15 mouse cellular contexts compared by ENCODE assay signal in genomic region chr3:21963733-21964351, GRCm38 (mm10).
A peak's percentile ranks its signal among the peaks of the same experiment; 100 is the strongest.
DNase-seq lines count a peak whose midpoint lies in the region; ATAC-seq and TF ChIP-seq lines count a peak whose summit lies in the region.
"Had no signal": no experiment of that assay in that cellular context is flagged by ENCODE, and none has a peak within 500 bp of the region (broad histone marks: within the 10 kb centered on the region; RNA-seq: fewer than 3 reads in every experiment).

No protein-coding gene starts in this region.

- no peak overlapping the region for H3K9ac ChIP-seq in kidney, embryonic 16.5 days (replicated peaks; ENCODE audit: low read length)
- no peak overlapping the region for H3K9ac ChIP-seq in ES-E14 (ENCODE audit: insufficient read depth, low read depth, low read length, poor library complexity, severe bottlenecking)
- 0 out of 2 replicates have a peak overlapping the region, but pooled peaks have one; percentile 27 for H3K9ac ChIP-seq in heart, embryonic 16.5 days (ENCODE audit: low read length)
- no peak overlapping the region for H3K9ac ChIP-seq in midbrain, postnatal 0 days (replicated peaks; ENCODE audit: low read length, poor library complexity, severe bottlenecking)
- no peak overlapping the region for H3K9ac ChIP-seq in midbrain, embryonic 15.5 days
- H3K9ac ChIP-seq: liver, embryonic 14.5 days had no signal

- no peak for ATAC-seq in kidney, embryonic 16.5 days (ENCODE audit: low FRiP score, low TSS enrichment)
- ATAC-seq in heart, embryonic 16.5 days (replicated peaks; ENCODE audit: extremely low read depth, insufficient read depth, low FRiP score) = peak; percentile 88
- ATAC-seq in midbrain, postnatal 0 days (ENCODE audit: low FRiP score) = no peak
- no peak for ATAC-seq in midbrain, embryonic 15.5 days (replicated peaks)
- ATAC-seq: intestine, postnatal 0 days had no signal

- peaks cover 35% of the 10 kb centered on the region for H3K4me1 ChIP-seq in kidney, embryonic 16.5 days (ENCODE audit: insufficient read depth, low read length)
- H3K4me1 ChIP-seq in ES-E14 (ENCODE audit: control insufficient read depth in 2 of 2, insufficient read depth in 2 of 2, low read length in 2 of 2, poor library complexity in 1 of 2) = peaks cover 10 to 17% of the 10 kb centered on the region in 2 experiments
- peaks cover 55% of the 10 kb centered on the region for H3K4me1 ChIP-seq in bone marrow macrophage, adult 2 months (ENCODE audit: control insufficient read depth, insufficient read depth, low read length)
- peaks cover 26% of the 10 kb centered on the region for H3K4me1 ChIP-seq in heart, embryonic 16.5 days (ENCODE audit: control insufficient read depth, insufficient read depth, low read length)
- no peaks in the 10 kb centered on the region for H3K4me1 ChIP-seq in midbrain, postnatal 0 days (ENCODE audit: insufficient read depth, low read length)
- no peaks in the 10 kb centered on the region for H3K4me1 ChIP-seq in midbrain, embryonic 15.5 days

- TF ChIP-seq CTCF in bone marrow macrophage, adult 2 months (IDR thresholded peaks at IDR 0.05; ENCODE audit: low read depth, low read length) = no peak
- TF ChIP-seq CTCF in midbrain, postnatal 0 days (IDR thresholded peaks at IDR 0.05) = no peak

- no peaks in the 10 kb centered on the region for H3K9me3 ChIP-seq in kidney, embryonic 16.5 days (ENCODE audit: low read length)
- H3K9me3 ChIP-seq in ES-E14 (ENCODE audit: control insufficient read depth, insufficient read depth, low read depth, low read length) = no peaks in the 10 kb centered on the region
- no peaks in the 10 kb centered on the region for H3K9me3 ChIP-seq in heart, embryonic 16.5 days (replicated peaks; ENCODE audit: control insufficient read depth, low read length)
- H3K9me3 ChIP-seq in midbrain, postnatal 0 days (ENCODE audit: low read length) = no peaks in the 10 kb centered on the region
- no peaks in the 10 kb centered on the region for H3K9me3 ChIP-seq in midbrain, embryonic 15.5 days
- H3K9me3 ChIP-seq: forebrain, embryonic 10.5 days had no signal

- no peak for DNase-seq in kidney, postnatal 4 days
- no peak for DNase-seq in ES-E14 (ENCODE audit: low read depth, low spot score)
- no peak for DNase-seq in midbrain, postnatal 0 days (ENCODE audit: low spot score)
- DNase-seq in adrenal gland, adult 18-20 months (ENCODE audit: low spot score in 2 of 2) = no peak
- DNase-seq: adrenal gland, postnatal 25 days; cerebellum, adult 9-10 months; gastrocnemius, postnatal 10 days; thymus, postnatal 25 days had no signal

- in situ Hi-C loops in ES-E14 (cut with MboI; ENCODE audit: low sequenced_read_pairs in 2 of 2, unreplicated experiment in 2 of 2) = no loop called here

- peak overlapping the region; percentile 16; the same call in 1 of the 2 replicates for H3K27ac ChIP-seq in kidney, embryonic 16.5 days (ENCODE audit: low read length)
- H3K27ac ChIP-seq in ES-E14 (ENCODE audit: insufficient read depth, low read depth, low read length, poor library complexity, severe bottlenecking) = peak overlapping the region; percentile 24; the same call in 1 of the 2 replicates
- peak overlapping the region; percentile 41 for H3K27ac ChIP-seq in bone marrow macrophage, adult 2 months (ENCODE audit: insufficient read depth, low read depth, low read length)
- H3K27ac ChIP-seq in heart, embryonic 16.5 days (ENCODE audit: low read length) = peak overlapping the region; percentile 90
- H3K27ac ChIP-seq in midbrain, postnatal 0 days (ENCODE audit: low read depth, low read length) = no peak overlapping the region
- no peak overlapping the region for H3K27ac ChIP-seq in midbrain, embryonic 15.5 days
- H3K27ac ChIP-seq: forebrain, embryonic 10.5 days; liver, embryonic 14.5 days had no signal

- no peak for TF ChIP-seq POLR2A in bone marrow macrophage, adult 2 months (IDR thresholded peaks at IDR 0.05; ENCODE audit: borderline replicate concordance, low read depth, low read length)

- H3K36me3 ChIP-seq in kidney, embryonic 16.5 days (ENCODE audit: insufficient read depth, low read length) = no peaks in the 10 kb centered on the region
- no peaks in the 10 kb centered on the region for H3K36me3 ChIP-seq in ES-E14 (ENCODE audit: control insufficient read depth, insufficient read depth, low read length, poor library complexity, severe bottlenecking)
- no peaks in the 10 kb centered on the region for H3K36me3 ChIP-seq in heart, embryonic 16.5 days (ENCODE audit: control insufficient read depth, insufficient read depth)
- H3K36me3 ChIP-seq in midbrain, postnatal 0 days (ENCODE audit: insufficient read depth, low read length) = no peaks in the 10 kb centered on the region
- H3K36me3 ChIP-seq in midbrain, embryonic 15.5 days (replicated peaks) = no peaks in the 10 kb centered on the region
- H3K36me3 ChIP-seq: forebrain, embryonic 10.5 days had no signal

- no peak overlapping the region for H3K4me3 ChIP-seq in kidney, embryonic 16.5 days (ENCODE audit: low read length)
- no peak overlapping the region for H3K4me3 ChIP-seq in ES-E14 (ENCODE audit: insufficient read depth in 1 of 2, low read depth in 1 of 2, low read length in 2 of 2, poor library complexity in 1 of 2, severe bottlenecking in 1 of 2)
- H3K4me3 ChIP-seq in bone marrow macrophage, adult 2 months (ENCODE audit: insufficient read depth, low read length) = no peak overlapping the region
- no peak overlapping the region for H3K4me3 ChIP-seq in heart, embryonic 16.5 days (ENCODE audit: low read length)
- H3K4me3 ChIP-seq in midbrain, postnatal 0 days (ENCODE audit: low read depth, low read length) = no peak overlapping the region
- no peak overlapping the region for H3K4me3 ChIP-seq in midbrain, embryonic 15.5 days
- H3K4me3 ChIP-seq: forebrain, embryonic 10.5 days had no signal

- H3K4me2 ChIP-seq in kidney, embryonic 16.5 days (replicated peaks; ENCODE audit: low read depth, low read length) = no peak overlapping the region
- H3K4me2 ChIP-seq in heart, embryonic 16.5 days (ENCODE audit: low read depth, low read length) = no peak overlapping the region
- no peak overlapping the region for H3K4me2 ChIP-seq in midbrain, postnatal 0 days (ENCODE audit: low read depth, low read length, poor library complexity, severe bottlenecking)
- no peak overlapping the region for H3K4me2 ChIP-seq in midbrain, embryonic 15.5 days

- H3K27me3 ChIP-seq in kidney, embryonic 16.5 days (ENCODE audit: insufficient read depth, low read length) = no peaks in the 10 kb centered on the region
- no peaks in the 10 kb centered on the region for H3K27me3 ChIP-seq in heart, embryonic 16.5 days (ENCODE audit: control insufficient read depth, insufficient read depth, low read length)
- H3K27me3 ChIP-seq in midbrain, postnatal 0 days (ENCODE audit: insufficient read depth, low read length) = no peaks in the 10 kb centered on the region
- no peaks in the 10 kb centered on the region for H3K27me3 ChIP-seq in midbrain, embryonic 15.5 days (replicated peaks)

- WGBS in kidney, embryonic 16.5 days = 97% methylated on average over 1 of the region's 1 CpGs
- WGBS in heart, embryonic 16.5 days = 53% methylated on average over 1 of the region's 1 CpGs
- WGBS in midbrain, postnatal 0 days = 93% methylated on average over 1 of the region's 1 CpGs
- 86% methylated on average over 1 of the region's 1 CpGs for WGBS in midbrain, embryonic 15.5 days

TF ChIP-seq in ES-E14, 5 proteins besides CTCF, POLR2A, EP300 and RAD21:
- no peak for TF ChIP-seq ZC3H11A (IDR thresholded peaks at IDR 0.05; ENCODE audit: borderline replicate concordance, low read depth, low read length)
- TF ChIP-seq MAFK (IDR thresholded peaks at IDR 0.05; ENCODE audit: insufficient read depth, low read depth, low read length) = no peak
- TF ChIP-seq HCFC1 (IDR thresholded peaks at IDR 0.05; ENCODE audit: borderline replicate concordance, insufficient read depth, low read length) = no peak
- TF ChIP-seq CHD2 (IDR thresholded peaks at IDR 0.05; ENCODE audit: low read depth, low read length) = no peak
- no peak for TF ChIP-seq ZNF384 (IDR thresholded peaks at IDR 0.05; ENCODE audit: low read depth, low read length)
TF ChIP-seq in ES-E14: peak in this region for 0.

Comparison
In these comparisons a context has a peak if more than half of its experiments do, and no peak if none do; other contexts are left out.
1. H3K27ac ChIP-seq: peak in kidney, embryonic 16.5 days (single experiment), ES-E14 (single experiment), bone marrow macrophage, adult 2 months (single experiment) and heart, embryonic 16.5 days (single experiment); none in midbrain, postnatal 0 days (single experiment) and midbrain, embryonic 15.5 days (single experiment).